Mouse (Mus musculus) stomach, embryonic 14.5 days (tissue): ENCODE measurements at regions not wholly inside any gene's neighbourhood (a gene's known extent, or its start where the extent isn't known, plus 50 kb on each side); places are given as distances from the start of the nearest gene placed in this dataset.

Experiments
- ATAC-seq: fragments of 200-750 bp; cut with Nextera tagmentation; 2 replicates; pipeline ENCODE4 v1.8.0; 2017; ENCODE audit warnings: low read depth, moderate TSS enrichment; ENCODE audit not compliant: insufficient number of reproducible peaks, insufficient read depth, low FRiP score
- H3K27ac ChIP-seq: fragments of 300-500 bp; sonication (generic); 2 replicates; pipeline ENCODE4 v1.5.1; 2014; ENCODE audit warnings: mild to moderate bottlenecking, low read length, moderate library complexity, mixed read lengths
- H3K27me3 ChIP-seq: fragments of 300-500 bp; sonication (generic); 2 replicates; pipeline ENCODE4 v1.6.1; 2014; ENCODE audit warnings: low read length, control low read depth, mixed read lengths; ENCODE audit not compliant: control insufficient read depth, insufficient read depth
- H3K36me3 ChIP-seq: fragments of 300-500 bp; sonication (generic); 2 replicates; pipeline ENCODE4 v1.6.1; 2014; ENCODE audit warnings: mild to moderate bottlenecking, control low read depth, low read length, moderate library complexity, mixed read lengths; ENCODE audit not compliant: control insufficient read depth, insufficient read depth
- H3K4me1 ChIP-seq: fragments of 300-500 bp; sonication (generic); 2 replicates; pipeline ENCODE4 v1.6.1; 2014; ENCODE audit warnings: low read length, control low read depth, mixed read lengths; ENCODE audit not compliant: control insufficient read depth, insufficient read depth
- H3K4me2 ChIP-seq: fragments of 300-500 bp; sonication (generic); replicated peaks from 2 replicates; pipeline ENCODE4 v1.6.1; 2014; ENCODE audit warnings: low read depth, low read length, control low read depth
- H3K4me3 ChIP-seq: fragments of 300-500 bp; sonication (generic); 2 replicates; pipeline ENCODE4 v1.5.1; 2014; ENCODE audit warnings: low read depth, low read length, control low read depth
- H3K9ac ChIP-seq: fragments of 300-500 bp; sonication (generic); replicated peaks from 2 replicates; pipeline ENCODE4 v1.6.1; 2014; ENCODE audit warnings: low read depth, mild to moderate bottlenecking, control low read depth, low read length, moderate library complexity, mixed read lengths
- H3K9me3 ChIP-seq: fragments of 300-500 bp; sonication (generic); 2 replicates; pipeline ENCODE4 v1.6.1; 2016; ENCODE audit warnings: low read depth, low read length, control low read depth; ENCODE audit not compliant: control insufficient read depth
- WGBS: fragments of 180-500 bp; shearing (Covaris S2); extraction: QIAGEN DNeasy Blood & Tissue Kit; methylation state at CpG from one replicate; pipeline ENCODE4 v1.1.7; 2014; 5-methylcytosine and 5-hydroxymethylcytosine counted together

GRCm38 (mm10) chr8:18279932-18280331 lies 698.1 kb downstream of the Defb40 start:
- Histone ChIP-seq H3K27ac (no peak overlapping the region), H3K4me3 (no peak overlapping the region), H3K4me2 (no peak overlapping the region), H3K36me3 (no peaks in the 10 kb centered on the region), H3K9ac (no peak overlapping the region), H3K4me1 (no peaks in the 10 kb centered on the region), H3K9me3 (no peaks in the 10 kb centered on the region), H3K27me3 (no peaks in the 10 kb centered on the region)
- ATAC-seq: no peak
- WGBS: 74% methylated on average over 4 of the region's 4 CpGs

- no peak for ATAC-seq
- H3K4me2 ChIP-seq: no peak overlapping the region
- no peak overlapping the region for H3K9ac ChIP-seq
- H3K4me1 ChIP-seq: no peaks in the 10 kb centered on the region
- no peaks in the 10 kb centered on the region for H3K36me3 ChIP-seq
- 82% methylated on average over 7 of the region's 7 CpGs for WGBS
- H3K27me3 ChIP-seq: no peaks in the 10 kb centered on the region
- H3K4me3 ChIP-seq: no peak overlapping the region
- H3K27ac ChIP-seq: no peak overlapping the region
- H3K9me3 ChIP-seq: no peaks in the 10 kb centered on the region
These were observed 709.8 kb downstream of the Defb40 start for GRCm38 (mm10) chr8:18268301-18268700.

GRCm38 (mm10) chr8:18258287-18258961 lies 719.6 kb downstream of the Defb40 start:
- Histone ChIP-seq H3K27ac (no peak overlapping the region), H3K4me2 (no peak overlapping the region), H3K9ac (no peak overlapping the region), H3K4me1 (no peaks in the 10 kb centered on the region), H3K27me3 (no peaks in the 10 kb centered on the region), H3K9me3 (no peaks in the 10 kb centered on the region), H3K36me3 (no peaks in the 10 kb centered on the region), H3K4me3 (no peak overlapping the region)
- WGBS: 68% methylated on average over 7 of the region's 7 CpGs
- ATAC-seq: no peak

GRCm38 (mm10) chr8:18246299-18246698 lies 731.8 kb downstream of the Defb40 start:
- WGBS: 88% methylated on average over 12 of the region's 12 CpGs
- Histone ChIP-seq H3K9me3 (no peaks in the 10 kb centered on the region), H3K27ac (no peak overlapping the region), H3K4me1 (no peaks in the 10 kb centered on the region), H3K36me3 (no peaks in the 10 kb centered on the region), H3K4me3 (no peak overlapping the region), H3K27me3 (no peaks in the 10 kb centered on the region), H3K4me2 (no peak overlapping the region), H3K9ac (no peak overlapping the region)
- no peak for ATAC-seq

GRCm38 (mm10) chr8:18217599-18217998 lies 760.5 kb downstream of the Defb40 start:
- no peak overlapping the region for H3K9ac ChIP-seq
- H3K9me3 ChIP-seq: no peaks in the 10 kb centered on the region
- no peak overlapping the region for H3K4me2 ChIP-seq
- no peaks in the 10 kb centered on the region for H3K4me1 ChIP-seq
- ATAC-seq: no peak
- H3K4me3 ChIP-seq: no peak overlapping the region
- H3K36me3 ChIP-seq: no peaks in the 10 kb centered on the region
- H3K27ac ChIP-seq: no peak overlapping the region
- H3K27me3 ChIP-seq: no peaks in the 10 kb centered on the region
- WGBS: 86% methylated on average over 2 of the region's 2 CpGs

GRCm38 (mm10) chr8:18217192-18217591 lies 760.9 kb downstream of the Defb40 start:
- no peaks in the 10 kb centered on the region for H3K9me3 ChIP-seq
- no peak for ATAC-seq
- no peaks in the 10 kb centered on the region for H3K27me3 ChIP-seq

GRCm38 (mm10) chr8:18216516-18216915 lies 761.5 kb downstream of the Defb40 start:
- no peaks in the 10 kb centered on the region for H3K4me1 ChIP-seq
- no peak overlapping the region for H3K4me3 ChIP-seq
- no peaks in the 10 kb centered on the region for H3K9me3 ChIP-seq
- ATAC-seq: no peak
- no peak overlapping the region for H3K27ac ChIP-seq
- H3K4me2 ChIP-seq: no peak overlapping the region
- H3K27me3 ChIP-seq: no peaks in the 10 kb centered on the region
- 74% methylated on average over 1 of the region's 1 CpGs for WGBS
- H3K36me3 ChIP-seq: no peaks in the 10 kb centered on the region
- no peak overlapping the region for H3K9ac ChIP-seq

More at GRCm38 (mm10) chr8:18217192-18217591, 760.9 kb downstream of the Defb40 start:
- Histone ChIP-seq H3K4me3 (no peak overlapping the region), H3K36me3 (no peaks in the 10 kb centered on the region), H3K4me1 (no peaks in the 10 kb centered on the region), H3K27ac (no peak overlapping the region), H3K4me2 (no peak overlapping the region), H3K9ac (no peak overlapping the region)
- 76% methylated on average over 7 of the region's 7 CpGs for WGBS

- H3K27me3 ChIP-seq: no peaks in the 10 kb centered on the region
- H3K9me3 ChIP-seq: no peaks in the 10 kb centered on the region
- no peak overlapping the region for H3K9ac ChIP-seq
- no peak overlapping the region for H3K27ac ChIP-seq
- no peak overlapping the region for H3K4me3 ChIP-seq
- H3K4me2 ChIP-seq: no peak overlapping the region
- no peaks in the 10 kb centered on the region for H3K36me3 ChIP-seq
- 85% methylated on average over 1 of the region's 1 CpGs for WGBS
- ATAC-seq: no peak
- no peaks in the 10 kb centered on the region for H3K4me1 ChIP-seq
These were observed 768.0 kb downstream of the Defb40 start for GRCm38 (mm10) chr8:18210067-18210466.

GRCm38 (mm10) chr8:18208658-18209057 lies 769.4 kb downstream of the Defb40 start:
- H3K27ac ChIP-seq: no peak overlapping the region
- no peak overlapping the region for H3K4me3 ChIP-seq
- H3K9me3 ChIP-seq: no peaks in the 10 kb centered on the region
- ATAC-seq: no peak
- WGBS: 71% methylated on average over 1 of the region's 1 CpGs
- no peak overlapping the region for H3K4me2 ChIP-seq
- no peaks in the 10 kb centered on the region for H3K27me3 ChIP-seq
- no peaks in the 10 kb centered on the region for H3K4me1 ChIP-seq
- no peaks in the 10 kb centered on the region for H3K36me3 ChIP-seq
- H3K9ac ChIP-seq: no peak overlapping the region
